Mouse (Mus musculus) CD8-positive naive resting alpha-beta T cell, adult 57 days (primary cell): ENCODE results near the gene Plekha5. TPM values are rescaled to one million over a fixed set of nuclear protein-coding genes. Genes with fewer than 3 reads are reported as not detected.

ENCODE experiments used
- total RNA-seq: library from RNA; stranded (reverse); gene quantifications from one replicate; pipeline ENCODE4 v1.2.4, GENCODE M21; 2023

Gene Plekha5
- total RNA-seq, result 71.1 TPM

DNA sequence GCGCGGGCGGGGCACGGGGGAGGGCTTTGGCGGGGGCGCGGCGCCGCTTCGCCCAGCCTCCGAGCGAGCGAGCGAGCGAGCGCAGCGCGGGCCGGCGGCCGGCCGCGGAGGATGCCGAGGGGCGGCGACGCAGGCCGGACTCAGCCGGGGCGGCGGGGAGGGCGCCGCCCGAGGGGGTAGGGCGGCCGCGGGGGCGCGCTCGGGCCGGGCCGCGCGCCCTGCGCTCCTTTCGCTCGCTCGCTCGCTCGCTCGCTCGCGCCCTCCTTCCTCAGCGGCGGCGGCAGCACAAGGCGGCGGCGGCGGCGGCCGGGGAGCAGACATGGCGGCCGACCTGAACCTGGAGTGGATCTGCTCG is at the start of gene Plekha5:
Plekha5 (plus strand) TSS at position 209 of the 355 bp plus-strand sequence.

DNA sequence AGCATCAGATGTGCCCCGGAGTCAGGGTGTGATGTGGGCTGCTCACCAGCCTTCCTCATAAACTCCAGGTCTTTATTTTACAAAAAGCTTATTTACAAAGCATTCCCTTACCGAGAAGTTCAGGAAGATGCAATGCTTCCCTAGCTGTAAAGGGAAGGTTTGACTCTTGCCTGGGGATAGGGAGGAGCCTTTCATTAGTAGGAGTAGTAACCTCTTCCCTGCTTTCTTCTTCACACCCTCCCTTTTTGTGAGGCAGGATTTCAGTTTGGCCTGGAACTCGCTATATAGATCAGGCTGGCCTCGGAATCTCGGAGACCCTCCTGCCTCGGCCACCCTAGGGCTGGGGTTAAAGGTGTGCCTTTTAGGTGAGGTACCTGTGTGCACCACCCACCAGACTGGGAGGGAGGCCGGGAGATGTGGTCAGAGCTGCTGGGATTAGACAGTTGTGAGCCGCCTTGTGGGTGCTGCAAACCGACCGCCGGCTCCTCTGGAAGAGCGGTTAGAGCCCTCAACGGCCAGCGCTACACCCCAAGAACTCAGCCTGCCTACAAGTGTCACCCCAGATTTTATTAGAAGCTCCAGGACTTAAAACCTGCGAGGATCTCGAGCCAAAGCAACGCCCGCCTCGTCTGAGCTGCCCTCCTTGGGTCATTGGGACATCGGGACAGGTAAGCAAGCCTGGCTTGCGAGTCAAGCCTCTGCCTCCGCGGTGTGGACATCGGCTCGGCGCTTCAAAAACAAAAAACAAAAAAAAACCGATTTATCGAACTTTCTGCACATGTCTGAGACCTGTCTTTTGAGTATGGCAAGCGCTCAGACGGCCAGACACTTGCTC is 198.8 kb downstream of the Plekha5 start, which contains the start of gene Aebp2:
Aebp2 (plus strand) TSS at position 273 of the 835 bp plus-strand sequence.

Other genes with a start within 250 kb of the Plekha5 start
- 159 TPM for gene Aebp2, start 198.6 kb downstream of the Plekha5 start, total RNA-seq